Mouse (Mus musculus): ENCODE data around the gene Cyp4f39.
"Not testable (repeated sequence)": the region's sequence is repeated elsewhere in the genome, so short reads cannot be mapped to it uniquely, and the experiment has no call there.

Cyp4f39 gene

GRCm38 (mm10) chr17:32528408-32529337 is 76.2 kb downstream of the Cyp4f39 start:
- DNase-seq (ENCODE audit: low spot score in 2 of 2): peak; percentile 72 to 82

- not testable (repeated sequence) for DNase-seq (ENCODE audit: low spot score in 2 of 2)
Observed at GRCm38 (mm10) chr17:32532356-32532755, 79.8 kb downstream of the Cyp4f39 start.

GRCm38 (mm10) chr17:32534068-32534467 is 81.5 kb downstream of the Cyp4f39 start:
- no peak for DNase-seq (ENCODE audit: low spot score in 2 of 2)

- peak; percentile 58 to 65 for DNase-seq (ENCODE audit: low spot score in 2 of 2)
Observed at GRCm38 (mm10) chr17:32536051-32536866, 83.7 kb downstream of the Cyp4f39 start, which contains the start of gene Cyp4f16. Gene Cyp4f16, plus strand, starts transcription at chr17:32536558.

GRCm38 (mm10) chr17:32536867-32537250 is 84.3 kb downstream of the Cyp4f39 start:
- no peak for DNase-seq (ENCODE audit: low spot score in 2 of 2)

Data from frontal cortex, postnatal 14 days (tissue).